ENCODE assay signal across 22 mouse cellular contexts in genomic region chr10:62511528-62511927, GRCm38 (mm10). TPM values are rescaled to one million over a fixed set of nuclear protein-coding genes. Genes with fewer than 3 reads are reported as not detected.
A peak's percentile ranks its signal among the peaks of the same experiment; 100 is the strongest.
DNase-seq lines count a peak whose midpoint lies in the region; ATAC-seq and TF ChIP-seq lines count a peak whose summit lies in the region.
"Had no signal": no experiment of that assay in that cellular context is flagged by ENCODE, and none has a peak within 500 bp of the region (broad histone marks: within the 10 kb centered on the region; RNA-seq: fewer than 3 reads in every experiment).

No protein-coding gene starts in this region.

- H3K9ac ChIP-seq in MEL (ENCODE audit: control insufficient read depth, low read depth, low read length, poor library complexity, severe bottlenecking): 0 out of 2 replicates have a peak overlapping the region, but pooled peaks have one; percentile 4
- no peak overlapping the region for H3K9ac ChIP-seq in hindbrain, embryonic 11.5 days (ENCODE audit: low read depth, low read length)
- H3K9ac ChIP-seq: hindbrain, embryonic 15.5 days had no signal

- no peaks in the 10 kb centered on the region for H3K27me3 ChIP-seq in spleen, adult 2 months (ENCODE audit: control insufficient read depth, insufficient read depth, low read length)
- no peaks in the 10 kb centered on the region for H3K27me3 ChIP-seq in MEL (ENCODE audit: control insufficient read depth in 1 of 2, insufficient read depth in 2 of 2, low read length in 2 of 2)
- H3K27me3 ChIP-seq in hindbrain, embryonic 11.5 days (ENCODE audit: control insufficient read depth, insufficient read depth, low read length): no peaks in the 10 kb centered on the region

- peaks cover 16% of the 10 kb centered on the region for H3K4me1 ChIP-seq in spleen, adult 2 months (ENCODE audit: control insufficient read depth, insufficient read depth, insufficient read length)
- H3K4me1 ChIP-seq in MEL (ENCODE audit: control insufficient read depth in 1 of 2, insufficient read depth in 2 of 2, low read length in 2 of 2): peaks cover 11 to 27% of the 10 kb centered on the region in 2 experiments
- H3K4me1 ChIP-seq in hindbrain, embryonic 11.5 days (replicated peaks; ENCODE audit: control insufficient read depth, insufficient read depth, low read length): no peaks in the 10 kb centered on the region

- no peaks in the 10 kb centered on the region for H3K36me3 ChIP-seq in spleen, adult 2 months (ENCODE audit: control insufficient read depth, insufficient read depth, low read length)
- peaks cover 0 to 24% of the 10 kb centered on the region in 2 experiments; a peak in 2 of 4 replicates for H3K36me3 ChIP-seq in MEL (ENCODE audit: control insufficient read depth in 1 of 2, insufficient read depth in 2 of 2, low read length in 2 of 2)
- no peaks in the 10 kb centered on the region for H3K36me3 ChIP-seq in hindbrain, embryonic 11.5 days (ENCODE audit: control insufficient read depth, insufficient read depth, low read length)
- H3K36me3 ChIP-seq: embryonic facial prominence, embryonic 10.5 days; forebrain, embryonic 10.5 days; heart, embryonic 10.5 days; hindbrain, embryonic 10.5 days; hindbrain, embryonic 15.5 days had no signal

- no peak for TF ChIP-seq POLR2A in spleen, adult 2 months (IDR thresholded peaks at IDR 0.05; ENCODE audit: low read depth, low read length)
- TF ChIP-seq POLR2A in MEL (IDR thresholded peaks at IDR 0.05; ENCODE audit: control insufficient read depth in 1 of 2, insufficient read depth in 1 of 2, low read depth in 1 of 2, low read length in 2 of 2, poor library complexity in 1 of 2): no peak

- H3K4me3 ChIP-seq in spleen, adult 2 months (ENCODE audit: extremely low read depth, insufficient read depth, insufficient read length): no peak overlapping the region
- H3K4me3 ChIP-seq in MEL (ENCODE audit: control insufficient read depth in 1 of 2, insufficient read depth in 1 of 2, low read depth in 2 of 2, low read length in 2 of 2): no peak overlapping the region
- H3K4me3 ChIP-seq in hindbrain, embryonic 11.5 days (ENCODE audit: low read depth, low read length): no peak overlapping the region
- H3K4me3 ChIP-seq: embryonic facial prominence, embryonic 10.5 days; erythroblast, embryonic 14.5 days; forebrain, embryonic 10.5 days; gastrocnemius, adult 2 months; heart, embryonic 10.5 days; hindbrain, embryonic 10.5 days; hindbrain, embryonic 15.5 days had no signal

- ATAC-seq in hematopoietic stem cell, adult 5-6 weeks (replicated peaks in 1 of 2; ENCODE audit: insufficient read depth in 1 of 2, low FRiP score in 2 of 2, low TSS enrichment in 1 of 2, low read depth in 1 of 2, poor library complexity in 2 of 2, severe bottlenecking in 2 of 2): peak; percentile 30 to 43
- no peak for ATAC-seq in hindbrain, embryonic 11.5 days (ENCODE audit: low FRiP score)
- no peak for ATAC-seq in erythroblast, adult 5-6 weeks (replicated peaks; ENCODE audit: low FRiP score, poor library complexity, severe bottlenecking)
- ATAC-seq: forebrain, embryonic 14.5 days had no signal

- no peaks in the 10 kb centered on the region for H3K9me3 ChIP-seq in MEL (replicated peaks; ENCODE audit: insufficient read depth, low read length)
- H3K9me3 ChIP-seq in hindbrain, embryonic 11.5 days (ENCODE audit: control insufficient read depth, low read length): no peaks in the 10 kb centered on the region
- H3K9me3 ChIP-seq: embryonic facial prominence, embryonic 10.5 days; forebrain, embryonic 10.5 days; heart, embryonic 10.5 days; hindbrain, embryonic 10.5 days; hindbrain, embryonic 15.5 days had no signal

- peak in 1 of 2 experiments; percentile 42; a peak in 1 of 4 replicates for TF ChIP-seq EP300 in MEL (IDR thresholded peaks at IDR 0.05; ENCODE audit: low read depth in 1 of 2, low read length in 2 of 2)

- peaks cover 10% of the 10 kb centered on the region for H3K79me2 ChIP-seq in MEL (ENCODE audit: control insufficient read depth, insufficient read depth, low read length, poor library complexity)

- no peak for DNase-seq in spleen, adult 2 months (ENCODE audit: low read depth in 1 of 2, low spot score in 2 of 2)
- no peak for DNase-seq in spleen, postnatal 36 days (ENCODE audit: low spot score in 2 of 2)
- peak; percentile 60 for DNase-seq in MEL (ENCODE audit: low read depth, low spot score)
- no peak for DNase-seq in kidney, postnatal 36 days
- no peak for DNase-seq in hindbrain, embryonic 11.5 days (ENCODE audit: low spot score)
- DNase-seq: adrenal gland, postnatal 10 days; cerebellum, adult 11-12 months; cerebellum, adult 9-10 months; cerebellum, postnatal 25 days; gastrocnemius, adult 2 months; gastrocnemius, postnatal 25 days; heart, adult 18-20 months; heart, postnatal 10 days had no signal

- no peak for TF ChIP-seq CTCF in spleen, adult 2 months (IDR thresholded peaks at IDR 0.05; ENCODE audit: extremely low read depth, insufficient read depth, insufficient read length, insufficient replicate concordance)
- TF ChIP-seq CTCF in MEL (IDR thresholded peaks at IDR 0.05 in 2 of 3, conservative IDR thresholded peaks at IDR 0.05 in 1 of 3; ENCODE audit: control insufficient read depth in 1 of 3, insufficient read depth in 1 of 3, low read depth in 2 of 3, low read length in 3 of 3, poor library complexity in 1 of 3, severe bottlenecking in 1 of 3): no peak

- no peak for TF ChIP-seq RAD21 in MEL (IDR thresholded peaks at IDR 0.05; ENCODE audit: low read depth, low read length)

- no peak overlapping the region for H3K4me2 ChIP-seq in hindbrain, embryonic 11.5 days (replicated peaks; ENCODE audit: low read depth, low read length)
- H3K4me2 ChIP-seq: hindbrain, embryonic 15.5 days had no signal

- 28% methylated on average over 6 of the region's 6 CpGs for WGBS in spleen, adult 2 months
- 90% methylated on average over 6 of the region's 6 CpGs for WGBS in hindbrain, embryonic 11.5 days

- H3K27ac ChIP-seq in spleen, adult 2 months (ENCODE audit: insufficient read depth, low read length): 0 out of 2 replicates have a peak overlapping the region, but pooled peaks have one; percentile 17
- H3K27ac ChIP-seq in MEL (ENCODE audit: control insufficient read depth, low read depth, low read length): peak overlapping the region; percentile 51
- H3K27ac ChIP-seq in hindbrain, embryonic 11.5 days (ENCODE audit: low read depth, low read length): no peak overlapping the region
- H3K27ac ChIP-seq: embryonic facial prominence, embryonic 10.5 days; forebrain, embryonic 10.5 days; gastrocnemius, adult 2 months; heart, embryonic 10.5 days; hindbrain, embryonic 10.5 days; hindbrain, embryonic 15.5 days had no signal

TF ChIP-seq in MEL, 35 proteins besides CTCF, POLR2A, EP300 and RAD21:
- TF ChIP-seq ELF1 (IDR thresholded peaks at IDR 0.05; ENCODE audit: low read depth, low read length): no peak
- TF ChIP-seq NELFE (IDR thresholded peaks at IDR 0.05; ENCODE audit: low read depth, low read length): 0 out of 2 replicates have a peak, but pooled peaks have one; percentile 30
- TF ChIP-seq RCOR1 (IDR thresholded peaks at IDR 0.05; ENCODE audit: low read depth, low read length): no peak
- no peak for TF ChIP-seq MAZ (IDR thresholded peaks at IDR 0.05; ENCODE audit: low read depth, low read length)
- TF ChIP-seq POLR2AphosphoS5 (IDR thresholded peaks at IDR 0.05; ENCODE audit: borderline replicate concordance, low read depth, low read length): no peak
- peak; percentile 74 for TF ChIP-seq MYB (IDR thresholded peaks at IDR 0.05; ENCODE audit: low read depth, low read length)
- no peak for TF ChIP-seq CHD2 (IDR thresholded peaks at IDR 0.05; ENCODE audit: low read length)
- TF ChIP-seq TBP (IDR thresholded peaks at IDR 0.05; ENCODE audit: low read depth, low read length): no peak
- TF ChIP-seq ZNF384 (IDR thresholded peaks at IDR 0.05; ENCODE audit: low read depth, low read length): no peak
- no peak for TF ChIP-seq SMC3 (IDR thresholded peaks at IDR 0.05; ENCODE audit: low read depth, low read length)
- peak; percentile 4; the same call in 1 of the 2 replicates for TF ChIP-seq ETS1 (IDR thresholded peaks at IDR 0.05; ENCODE audit: low read depth, low read length)
- no peak for TF ChIP-seq UBTF (IDR thresholded peaks at IDR 0.05; ENCODE audit: borderline replicate concordance, insufficient read depth, low read depth, low read length)
- TF ChIP-seq ZKSCAN1 (IDR thresholded peaks at IDR 0.05; ENCODE audit: low read depth, low read length): no peak
- TF ChIP-seq TCF12 (IDR thresholded peaks at IDR 0.05; ENCODE audit: low read depth, low read length): no peak
- TF ChIP-seq TAL1 (IDR thresholded peaks at IDR 0.05; ENCODE audit: low read length): no peak
- TF ChIP-seq MEF2A (IDR thresholded peaks at IDR 0.05; ENCODE audit: extremely low read depth, insufficient replicate concordance, low read depth, low read length, poor library complexity, severe bottlenecking): no peak
- TF ChIP-seq MXI1 (IDR thresholded peaks at IDR 0.05; ENCODE audit: low read depth, low read length): no peak
- TF ChIP-seq SIN3A (IDR thresholded peaks at IDR 0.05; ENCODE audit: low read length): no peak
- no peak for TF ChIP-seq MYC (IDR thresholded peaks at IDR 0.05; ENCODE audit: low read depth, low read length)
- TF ChIP-seq MAX (IDR thresholded peaks at IDR 0.05; ENCODE audit: low read length): no peak
- no peak for TF ChIP-seq USF1 (IDR thresholded peaks at IDR 0.05; ENCODE audit: low read depth, low read length)

RNA-seq across cellular contexts. Expression of gene Srgn, which starts 15.7 kb away (rescaled TPM):
- 65.7 and 76.3 TPM in 2 replicates for polyA plus RNA-seq in spleen, adult 2 months (2012; rRNA removed)
- 217 and 236 TPM in 2 replicates for total RNA-seq in MEL (2012; rRNA removed)
- polyA plus RNA-seq in MEL (2012; ENCODE audit: insufficient read depth in 1 of 2, insufficient read length in 2 of 2, low read depth in 1 of 2, low replicate concordance in 2 of 2, missing spikeins in 1 of 2): 100 to 1,000 TPM in 1 of 2 experiments, not detected in 1; 164 TPM
- total RNA-seq in hematopoietic stem cell, adult 5-6 weeks (2017): 1,380 and 1,792 TPM in 2 replicates
- 4.3 and 5.8 TPM in 2 replicates for polyA plus RNA-seq in hindbrain, embryonic 11.5 days (2014; fragmentation: Nextera tagmentation; extraction: Ambion mirVana)
- 708 and 861 TPM in 2 replicates for total RNA-seq in erythroblast, adult 5-6 weeks (2015; ENCODE audit: low replicate concordance)
- 235 and 417 TPM in 2 replicates for total RNA-seq in erythroblast, adult 5-6 weeks (2017; ENCODE audit: low replicate concordance)

RNA-seq across cellular contexts. Expression of gene Vps26a, which starts 24.9 kb away (rescaled TPM):
- polyA plus RNA-seq in spleen, adult 2 months (2012; rRNA removed): 4.0 and 5.6 TPM in 2 replicates
- 34.2 and 43.6 TPM in 2 replicates for total RNA-seq in MEL (2012; rRNA removed)
- polyA plus RNA-seq in MEL (2012; ENCODE audit: insufficient read depth in 1 of 2, insufficient read length in 2 of 2, low read depth in 1 of 2, low replicate concordance in 2 of 2, missing spikeins in 1 of 2): 10 to 100 TPM in 1 of 2 experiments, not detected in 1; 64.1 TPM
- 66.4 and 75.1 TPM in 2 replicates for total RNA-seq in hematopoietic stem cell, adult 5-6 weeks (2017)
- 91.4 and 109 TPM in 2 replicates for polyA plus RNA-seq in hindbrain, embryonic 11.5 days (2014; fragmentation: Nextera tagmentation; extraction: Ambion mirVana)
- total RNA-seq in erythroblast, adult 5-6 weeks (2015; ENCODE audit: low replicate concordance): 30.0 and 37.0 TPM in 2 replicates
- total RNA-seq in erythroblast, adult 5-6 weeks (2017; ENCODE audit: low replicate concordance): 30.0 and 34.9 TPM in 2 replicates

Comparison
In these comparisons a context has a peak if more than half of its experiments do, and no peak if none do; other contexts are left out.
1. ATAC-seq: peak in hematopoietic stem cell, adult 5-6 weeks (2 of 2); none in hindbrain, embryonic 11.5 days (single experiment) and erythroblast, adult 5-6 weeks (single experiment).